Mouse (Mus musculus) embryonic facial prominence, embryonic 11.5 days (tissue): ENCODE measurements around the gene Eif2b2. TPM values are rescaled to one million over a fixed set of nuclear protein-coding genes. Genes with fewer than 3 reads are reported as not detected.

ENCODE experiments used
- ATAC-seq: fragments of 200-750 bp; cut with Nextera tagmentation; replicated peaks from 2 replicates; pipeline ENCODE4 v1.8.0; 2017; ENCODE audit warnings: low read depth; ENCODE audit not compliant: insufficient number of reproducible peaks, low FRiP score, low TSS enrichment
- DNase-seq: peaks from one replicate; pipeline ENCODE4 v3.0.0-alpha.2; 2015; ENCODE audit warnings: low spot score
- H3K27ac ChIP-seq: fragments of 300-500 bp; sonication (generic); replicated peaks from 2 replicates; pipeline ENCODE4 v1.5.1; 2014; ENCODE audit warnings: mild to moderate bottlenecking, low read depth, low read length, control low read depth
- H3K27me3 ChIP-seq: fragments of 300-500 bp; sonication (generic); 2 replicates; pipeline ENCODE4 v1.6.1; 2014; ENCODE audit warnings: mild to moderate bottlenecking, low read length, moderate library complexity, mixed read lengths; ENCODE audit not compliant: control insufficient read depth, insufficient read depth
- H3K36me3 ChIP-seq: fragments of 300-500 bp; sonication (generic); replicated peaks from 2 replicates; pipeline ENCODE4 v1.6.1; 2014; ENCODE audit warnings: low read depth, mild to moderate bottlenecking, low read length, moderate library complexity, mixed read lengths; ENCODE audit not compliant: control insufficient read depth, insufficient read depth
- H3K4me1 ChIP-seq: fragments of 300-500 bp; sonication (generic); 2 replicates; pipeline ENCODE4 v1.6.1; 2014; ENCODE audit warnings: low read length, mixed read lengths; ENCODE audit not compliant: control insufficient read depth, insufficient read depth
- H3K4me2 ChIP-seq: fragments of 300-500 bp; sonication (generic); 2 replicates; pipeline ENCODE4 v1.6.1; 2014; ENCODE audit warnings: low read depth, mild to moderate bottlenecking, control low read depth, low read length, moderate library complexity
- H3K4me3 ChIP-seq: fragments of 300-500 bp; sonication (generic); 2 replicates; pipeline ENCODE4 v1.5.1; 2014; ENCODE audit warnings: low read depth, low read length, control low read depth
- H3K9ac ChIP-seq: fragments of 300-500 bp; sonication (generic); replicated peaks from 2 replicates; pipeline ENCODE4 v1.6.1; 2014; ENCODE audit warnings: mild to moderate bottlenecking, control low read depth, low read length
- H3K9me3 ChIP-seq: fragments of 300-500 bp; sonication (generic); replicated peaks from 2 replicates; pipeline ENCODE4 v1.6.1; 2016; ENCODE audit warnings: mild to moderate bottlenecking, low read length, inconsistent platforms, mixed read lengths; ENCODE audit not compliant: control insufficient read depth
- WGBS: fragments of 180-500 bp; shearing (Covaris S2); extraction: QIAGEN DNeasy Blood & Tissue Kit; methylation state at CpG from one replicate; pipeline ENCODE4 v1.1.7; 2014; 5-methylcytosine and 5-hydroxymethylcytosine counted together
- polyA plus RNA-seq: library from polyadenylated mRNA; unstranded; fragments of >200 nt; fragmentation: Nextera tagmentation; extraction: Ambion mirVana; gene quantifications from 2 replicates; pipeline ENCODE4 v1.2.1, GENCODE M21; 2014

Eif2b2 gene
- polyA plus RNA-seq, 1 experiment from 2014 or later: 89.6 TPM

DNA sequence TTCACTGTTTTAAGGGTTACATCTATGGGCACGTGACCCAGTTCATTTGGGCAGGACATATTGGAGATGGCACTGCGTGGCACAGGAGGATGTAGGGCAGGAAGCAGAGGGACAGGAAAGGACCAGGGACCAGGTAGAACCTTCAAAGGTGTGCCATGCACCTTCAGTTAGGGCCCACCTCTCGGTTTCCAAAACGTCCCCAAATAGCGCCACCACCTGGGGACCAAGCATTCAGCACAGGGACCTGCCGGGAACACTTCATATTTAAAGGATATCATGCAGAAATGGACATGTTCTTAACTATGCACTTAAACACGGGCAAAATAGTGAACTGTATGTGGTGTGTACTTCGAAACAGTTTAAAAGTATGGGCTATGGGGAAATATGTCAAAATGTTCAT is 15.2 kb upstream of the Eif2b2 start:
- no peak overlapping the region for H3K4me2 ChIP-seq
- DNase-seq (no peak), ATAC-seq (no peak)
- no peaks in the 10 kb centered on the region for H3K9me3 ChIP-seq
- no peak overlapping the region for H3K27ac ChIP-seq
- 62% methylated on average over 8 of the region's 8 CpGs for WGBS
- H3K4me3 ChIP-seq: no peak overlapping the region
- H3K4me1 ChIP-seq: peaks cover 9% of the 10 kb centered on the region
- no peaks in the 10 kb centered on the region for H3K36me3 ChIP-seq
- H3K27me3 ChIP-seq: no peaks in the 10 kb centered on the region
- no peak overlapping the region for H3K9ac ChIP-seq

- 90% methylated on average over 10 of the region's 10 CpGs for WGBS
- Histone ChIP-seq H3K9me3 (no peaks in the 10 kb centered on the region), H3K9ac (no peak overlapping the region), H3K36me3 (no peaks in the 10 kb centered on the region), H3K27me3 (no peaks in the 10 kb centered on the region), H3K27ac (no peak overlapping the region), H3K4me3 (no peak overlapping the region), H3K4me2 (no peak overlapping the region), H3K4me1 (peaks cover 9% of the 10 kb centered on the region)
- ATAC-seq (no peak), DNase-seq (no peak)
These were observed 13.9 kb upstream of the Eif2b2 start for GRCm38 (mm10) chr12:85205425-85205824.

- DNase-seq (no peak), ATAC-seq (no peak)
- Histone ChIP-seq H3K27ac (no peak overlapping the region), H3K9ac (no peak overlapping the region), H3K4me2 (no peak overlapping the region), H3K4me3 (no peak overlapping the region), H3K36me3 (no peaks in the 10 kb centered on the region), H3K9me3 (no peaks in the 10 kb centered on the region), H3K27me3 (no peaks in the 10 kb centered on the region), H3K4me1 (no peaks in the 10 kb centered on the region)
- 27% methylated on average over 7 of the region's 7 CpGs for WGBS
These were observed 10.5 kb upstream of the Eif2b2 start for GRCm38 (mm10) chr12:85208687-85209199.

DNA sequence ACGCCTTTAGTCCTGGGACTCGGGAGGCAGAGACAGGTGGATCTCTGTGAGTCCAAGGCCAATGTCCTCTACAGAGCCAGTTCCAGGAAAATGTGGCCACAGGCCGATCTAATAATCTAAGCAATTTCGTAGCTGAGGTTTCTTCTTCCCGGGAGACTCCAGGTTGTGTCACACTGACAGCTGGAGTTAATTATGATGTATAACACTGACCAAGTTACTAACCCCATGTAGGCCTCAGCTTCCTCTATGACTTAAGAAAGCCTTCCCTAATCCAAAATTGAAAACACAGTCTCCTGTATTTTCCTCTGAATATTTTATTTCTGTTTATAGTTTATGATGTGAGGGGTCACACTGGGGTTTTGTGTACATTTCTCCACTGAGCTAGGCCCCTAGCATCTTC is 4.2 kb upstream of the Eif2b2 start:
- Histone ChIP-seq H3K9ac (no peak overlapping the region), H3K4me3 (no peak overlapping the region), H3K4me1 (no peaks in the 10 kb centered on the region), H3K4me2 (no peak overlapping the region), H3K9me3 (no peaks in the 10 kb centered on the region), H3K27me3 (no peaks in the 10 kb centered on the region; the same call in 1 of the 2 replicates), H3K27ac (no peak overlapping the region), H3K36me3 (no peaks in the 10 kb centered on the region)
- 55% methylated on average over 5 of the region's 5 CpGs for WGBS
- ATAC-seq: no peak
- DNase-seq: peak; percentile 50

DNA sequence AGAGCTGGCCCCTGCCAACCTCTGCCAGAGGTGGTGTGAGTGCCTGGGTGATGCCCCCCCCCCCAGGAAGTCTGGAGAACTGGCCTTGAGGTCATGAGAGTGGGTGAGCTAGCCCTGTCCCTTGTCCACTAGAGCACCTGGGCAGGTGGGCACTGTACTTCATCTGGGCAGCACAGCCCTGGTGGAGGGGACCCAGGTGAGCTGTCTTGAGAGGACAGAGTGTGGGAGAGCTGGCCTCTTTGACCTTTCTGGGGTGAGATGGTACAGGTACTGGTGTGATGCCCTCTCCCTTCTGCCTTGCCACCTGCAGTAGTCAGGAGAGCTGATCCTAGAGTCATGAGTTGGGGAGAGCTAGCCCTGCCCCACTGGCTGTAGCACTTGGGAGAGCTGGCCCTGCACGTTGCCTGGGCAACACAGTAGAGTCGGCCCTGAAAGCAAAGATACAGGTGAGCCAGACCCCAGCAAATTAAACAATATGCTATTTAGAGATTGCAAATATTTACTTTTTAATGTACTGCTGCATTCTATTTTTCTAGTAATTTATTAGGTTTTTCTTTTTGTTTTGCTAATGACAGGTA is 1.5 kb upstream of the Eif2b2 start:
- Histone ChIP-seq H3K36me3 (peaks cover under 1% of the 10 kb centered on the region; the same call in 1 of the 2 replicates), H3K4me2 (no peak overlapping the region), H3K9ac (no peak overlapping the region), H3K4me3 (no peak overlapping the region), H3K27me3 (no peaks in the 10 kb centered on the region; the same call in 1 of the 2 replicates), H3K27ac (no peak overlapping the region), H3K9me3 (no peaks in the 10 kb centered on the region), H3K4me1 (no peaks in the 10 kb centered on the region)
- 80% methylated on average over 2 of the region's 2 CpGs for WGBS
- ATAC-seq (no peak), DNase-seq (no peak)

DNA sequence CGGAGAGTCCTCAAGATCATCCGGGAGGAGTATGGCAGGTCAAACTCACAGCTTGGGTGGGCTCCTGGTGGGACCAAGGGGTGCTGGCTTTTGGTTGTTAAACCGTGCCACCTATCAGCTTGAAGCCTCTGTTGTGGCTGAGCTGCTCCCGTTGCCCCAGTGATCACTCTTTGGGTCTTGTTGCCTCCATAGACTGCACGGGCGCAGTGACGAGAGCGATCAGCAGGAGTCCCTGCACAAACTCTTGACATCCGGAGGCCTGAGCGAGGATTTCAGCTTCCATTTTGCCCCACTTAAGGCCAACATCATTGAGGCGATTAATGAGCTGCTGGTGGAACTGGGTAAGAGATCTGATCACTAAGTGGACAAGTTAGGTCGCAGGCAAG is 617 bp downstream of the Eif2b2 start:
- Histone ChIP-seq H3K4me1 (no peaks in the 10 kb centered on the region), H3K27ac (no peak overlapping the region), H3K36me3 (peaks cover 4% of the 10 kb centered on the region), H3K4me3 (peak overlapping the region; percentile 81), H3K9ac (peak overlapping the region; percentile 66), H3K27me3 (no peaks in the 10 kb centered on the region; the same call in 1 of the 2 replicates), H3K4me2 (peak overlapping the region; percentile 73), H3K9me3 (no peaks in the 10 kb centered on the region)
- peak; percentile 25; the same call in 1 of the 2 replicates for ATAC-seq
- no peak for DNase-seq
- 3% methylated on average over 12 of the region's 12 CpGs for WGBS

DNA sequence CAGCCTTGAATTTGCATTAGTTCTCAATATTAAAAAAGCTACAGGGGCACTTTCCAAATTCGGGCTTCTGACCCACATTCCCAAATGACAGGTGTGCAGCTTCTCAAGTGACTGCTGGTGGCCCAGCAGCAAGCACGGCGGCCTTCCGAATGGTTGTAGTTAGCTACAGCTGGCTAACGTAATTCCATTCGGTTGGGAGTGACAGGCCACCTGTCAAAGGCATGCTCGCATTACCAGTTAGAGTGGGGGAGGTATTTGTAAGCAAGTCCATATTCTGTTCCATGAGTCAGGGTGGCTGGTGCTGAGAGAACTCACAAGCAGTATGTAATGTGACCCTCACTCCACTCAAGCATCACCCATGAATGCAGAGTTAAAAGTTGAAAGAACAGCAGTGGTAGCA is 7.9 kb downstream of the Eif2b2 start:
- 20% methylated on average over 7 of the region's 7 CpGs for WGBS
- H3K4me2 ChIP-seq: no peak overlapping the region
- H3K27me3 ChIP-seq: no peaks in the 10 kb centered on the region
- H3K9me3 ChIP-seq: no peaks in the 10 kb centered on the region
- no peak overlapping the region for H3K27ac ChIP-seq
- H3K36me3 ChIP-seq: peaks cover 17% of the 10 kb centered on the region
- H3K4me3 ChIP-seq: no peak overlapping the region
- H3K4me1 ChIP-seq: peaks cover 6% of the 10 kb centered on the region; the same call in 1 of the 2 replicates
- H3K9ac ChIP-seq: no peak overlapping the region
- DNase-seq (peak; percentile 58), ATAC-seq (peak; percentile 53; the same call in 1 of the 2 replicates)

DNA sequence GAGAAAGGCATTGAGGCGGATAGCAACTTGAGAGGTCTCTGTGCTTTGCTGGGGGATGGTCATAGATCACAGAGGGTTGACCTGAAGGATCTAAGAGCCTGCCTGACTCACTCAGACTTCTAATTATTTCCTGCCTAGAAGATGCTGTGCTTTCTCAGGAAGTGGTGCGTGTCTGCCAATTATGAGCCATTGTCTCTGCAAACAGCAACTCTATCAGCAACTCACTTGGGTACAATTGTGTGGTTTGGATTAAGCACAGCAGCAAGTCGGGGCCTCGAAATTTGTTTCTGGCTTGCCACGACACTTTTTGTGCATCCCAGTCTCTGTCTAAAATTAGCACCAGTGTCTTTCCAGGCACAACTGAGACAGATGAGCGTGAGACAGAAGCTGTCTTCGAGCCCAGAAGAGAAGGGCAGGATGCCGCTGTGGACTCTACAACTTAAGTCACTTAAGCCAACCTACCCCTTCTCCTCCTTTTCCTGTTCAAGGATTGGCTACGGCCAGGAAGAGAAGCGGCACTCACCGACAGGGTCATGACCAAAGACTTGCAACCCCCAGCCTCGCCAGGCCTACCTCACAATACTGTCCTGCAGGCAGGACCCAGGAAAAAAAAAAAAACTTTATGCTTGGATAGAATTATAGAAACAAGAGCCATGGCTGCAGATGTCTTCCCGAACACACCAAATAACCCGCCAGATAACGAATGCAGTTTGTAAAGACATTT is 8.8 kb downstream of the Eif2b2 start:
- ATAC-seq (0 out of 2 replicates have a peak, but pooled peaks have one; percentile 26), DNase-seq (no peak)
- Histone ChIP-seq H3K36me3 (peaks cover 15% of the 10 kb centered on the region), H3K4me2 (no peak overlapping the region), H3K9me3 (no peaks in the 10 kb centered on the region), H3K9ac (0 out of 2 replicates have a peak overlapping the region, but pooled peaks have one; percentile 9), H3K27me3 (no peaks in the 10 kb centered on the region), H3K4me1 (peaks cover 6% of the 10 kb centered on the region; the same call in 1 of the 2 replicates), H3K4me3 (no peak overlapping the region), H3K27ac (no peak overlapping the region; the same call in 1 of the 2 replicates)
- 50% methylated on average over 15 of the region's 15 CpGs for WGBS
